Mouse (Mus musculus) E14TG2a.4 (cell line): ENCODE data around the gene Uggt2.

Source experiments
- H3K27me3 ChIP-seq: 2 replicates; pipeline ENCODE4 v1.6.1; 2014; ENCODE audit warnings: low read length, control low read depth; ENCODE audit not compliant: insufficient read depth
- H3K36me3 ChIP-seq: 2 replicates; pipeline ENCODE4 v1.6.1; 2014; ENCODE audit warnings: low read length, control low read depth; ENCODE audit not compliant: insufficient read depth
- H3K4me1 ChIP-seq: replicated peaks from 2 replicates; pipeline ENCODE4 v1.6.1; 2014; ENCODE audit warnings: low read depth, low read length, control low read depth
- H3K4me3 ChIP-seq: replicated peaks from 2 replicates; pipeline ENCODE4 v1.5.1; 2014; ENCODE audit warnings: mild to moderate bottlenecking, low read length
- H3K9me3 ChIP-seq: 2 replicates; pipeline ENCODE4 v1.6.1; 2014; ENCODE audit warnings: low read length, control low read depth
- CTCF ChIP-seq: conservative IDR thresholded peaks from 2 replicates; pipeline ENCODE4 v1.5.1; 2014; ENCODE audit warnings: low read length
- NANOG ChIP-seq: IDR thresholded peaks from 2 replicates; pipeline ENCODE4 v1.6.1; 2014; ENCODE audit warnings: borderline replicate concordance, low read length, mixed read lengths
- POU5F1 ChIP-seq: IDR thresholded peaks from 2 replicates; pipeline ENCODE4 v1.6.1; 2014; ENCODE audit warnings: low read length, borderline replicate concordance

Gene Uggt2

DNA sequence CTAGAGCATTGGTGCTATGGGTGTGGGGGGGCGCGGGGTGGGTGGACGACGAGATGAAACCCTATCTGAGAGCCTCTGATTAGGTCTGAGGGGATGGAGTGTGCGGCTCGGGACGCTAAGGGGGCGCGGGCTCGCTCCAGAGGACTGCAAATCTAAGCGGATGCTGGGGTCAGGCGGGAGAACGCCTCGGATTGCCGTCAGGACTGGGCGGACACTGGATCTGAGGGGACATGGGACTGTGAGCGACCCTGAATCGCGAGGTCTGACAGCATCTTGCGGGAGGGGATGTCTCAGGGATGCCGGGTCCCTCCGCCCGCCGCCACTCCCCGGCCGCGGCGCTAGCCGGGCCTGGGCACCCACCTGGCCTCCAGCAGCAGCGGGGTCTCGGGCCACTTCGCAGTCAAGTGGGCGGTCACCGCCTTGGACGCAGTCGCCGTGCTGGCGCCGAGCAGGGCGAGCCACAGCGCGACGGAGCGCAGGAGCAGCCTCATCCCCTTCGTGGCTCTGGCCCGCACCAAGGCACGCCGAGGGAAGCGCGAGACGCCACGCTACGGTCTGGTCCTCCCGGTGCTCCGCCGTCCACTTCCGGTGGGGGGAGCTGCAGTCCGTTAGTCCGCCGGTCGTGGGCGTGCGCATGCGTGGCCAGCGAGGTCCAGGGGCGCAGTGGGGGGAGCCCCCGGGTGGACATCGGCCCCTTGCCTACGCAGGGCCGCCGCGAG lies at the start of gene Uggt2:
Gene Uggt2, minus strand, starts transcription at position 580 of the 719 bp plus-strand sequence.
- no peaks in the 10 kb centered on the region for H3K9me3 ChIP-seq
- H3K4me1 ChIP-seq: no peaks in the 10 kb centered on the region
- H3K4me3 ChIP-seq: peak within 1 kb of the TSS; percentile 83
- no peaks in the 10 kb centered on the region for H3K36me3 ChIP-seq
- peaks cover 32% of the 10 kb centered on the region for H3K27me3 ChIP-seq
- TF ChIP-seq POU5F1 (no peak), NANOG (no peak), CTCF (no peak)

DNA sequence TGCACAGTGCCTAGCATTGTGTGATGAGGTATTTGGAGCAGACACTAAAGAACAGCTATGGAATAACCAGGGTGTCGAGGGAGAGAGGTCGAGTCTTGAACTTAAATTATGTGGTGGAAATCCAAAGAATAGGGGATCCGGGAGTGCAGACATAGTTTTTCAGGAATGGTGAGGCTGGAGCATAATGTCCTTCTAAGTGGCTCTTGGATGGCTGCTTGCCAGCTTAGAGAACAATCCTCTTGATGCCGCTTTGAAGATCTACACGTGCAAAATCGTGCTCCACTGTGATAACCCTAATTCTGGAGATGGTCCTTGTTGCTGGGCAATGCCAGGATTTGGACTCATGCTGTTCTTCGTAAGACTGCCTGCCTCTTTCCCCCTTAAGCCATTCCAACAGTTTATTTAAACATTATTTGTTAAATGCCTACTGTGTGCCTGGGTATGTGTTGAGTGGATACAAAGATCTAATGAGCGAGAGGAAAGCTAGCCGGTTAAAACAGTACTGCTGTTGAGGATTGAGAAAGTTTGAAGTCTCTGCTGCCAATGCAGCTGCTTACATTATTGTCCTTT lies 40.2 kb upstream of the Uggt2 start:
- Histone ChIP-seq H3K4me1 (peaks cover 13% of the 10 kb centered on the region; the same call in 1 of the 2 replicates), H3K9me3 (peaks cover 22% of the 10 kb centered on the region), H3K36me3 (no peaks in the 10 kb centered on the region), H3K27me3 (peaks cover 75% of the 10 kb centered on the region), H3K4me3 (peak overlapping the region; percentile 86; the same call in 1 of the 2 replicates)
- TF ChIP-seq CTCF (no peak), NANOG (no peak), POU5F1 (no peak)

DNA sequence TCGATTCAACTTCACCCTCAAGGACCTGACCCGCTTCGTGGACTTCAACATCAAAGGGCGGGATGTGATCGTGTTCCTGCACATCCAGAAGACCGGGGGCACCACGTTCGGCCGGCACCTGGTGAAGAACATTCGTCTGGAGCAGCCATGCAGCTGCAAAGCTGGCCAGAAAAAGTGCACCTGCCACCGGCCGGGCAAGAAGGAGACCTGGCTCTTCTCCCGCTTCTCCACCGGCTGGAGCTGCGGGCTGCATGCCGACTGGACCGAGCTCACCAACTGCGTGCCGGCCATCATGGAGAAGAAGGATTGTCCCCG lies 39.5 kb upstream of the Uggt2 start:
- peaks cover 29% of the 10 kb centered on the region for H3K9me3 ChIP-seq
- peaks cover 75% of the 10 kb centered on the region for H3K27me3 ChIP-seq
- no peaks in the 10 kb centered on the region for H3K36me3 ChIP-seq
- H3K4me1 ChIP-seq: peaks cover 13% of the 10 kb centered on the region; the same call in 1 of the 2 replicates
- TF ChIP-seq CTCF: no peak
- TF ChIP-seq POU5F1: no peak
- no peak for TF ChIP-seq NANOG
- peak overlapping the region; percentile 86 for H3K4me3 ChIP-seq

DNA sequence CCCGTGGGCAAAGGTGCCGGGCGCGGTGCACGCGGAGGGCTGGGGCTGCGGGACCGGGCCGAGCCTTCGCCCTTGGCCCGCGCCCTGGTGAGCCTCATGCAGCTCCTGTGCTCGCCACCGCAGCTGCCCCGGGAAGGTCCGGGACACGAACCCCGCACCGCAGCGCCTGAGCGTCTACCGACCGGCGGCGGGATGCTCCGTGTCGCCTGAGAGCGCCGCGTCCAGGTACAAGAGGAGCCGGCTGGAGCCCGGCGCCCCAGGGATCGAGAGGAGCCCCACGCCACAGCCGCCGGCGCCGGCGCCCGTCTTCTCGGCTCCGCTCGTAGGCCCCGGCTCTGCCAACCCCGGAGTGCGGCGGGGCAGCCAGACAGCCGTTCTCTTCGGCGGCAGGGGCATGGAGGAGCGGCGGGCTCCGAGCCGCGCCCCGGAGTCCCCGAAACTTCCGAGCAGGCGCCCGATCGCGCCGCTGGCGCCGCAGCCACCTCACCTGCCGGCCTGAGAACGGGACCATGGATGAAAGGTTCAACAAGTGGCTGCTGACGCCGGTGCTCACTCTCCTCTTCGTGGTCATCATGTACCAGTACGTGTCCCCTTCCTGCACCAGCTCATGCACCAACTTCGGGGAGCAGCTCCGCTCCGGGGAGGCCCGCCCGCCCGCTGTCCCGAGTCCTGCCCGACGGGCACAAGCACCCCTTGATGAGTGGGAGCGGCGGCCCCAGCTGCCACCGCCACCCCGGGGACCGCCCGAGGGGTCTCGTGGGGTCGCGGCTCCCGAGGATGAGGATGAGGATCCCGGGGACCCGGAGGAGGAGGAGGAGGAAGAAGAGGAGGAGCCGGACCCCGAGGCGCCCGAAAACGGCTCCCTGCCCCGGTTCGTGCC lies 38.9 kb upstream of the Uggt2 start, which contains the start of gene Hs6st3:
Gene Hs6st3, plus strand, starts transcription at position 436 of the 880 bp plus-strand sequence.
- peaks cover 13% of the 10 kb centered on the region; the same call in 1 of the 2 replicates for H3K4me1 ChIP-seq
- peak within 1 kb of the TSS; percentile 86 for H3K4me3 ChIP-seq
- TF ChIP-seq CTCF: no peak
- no peak for TF ChIP-seq POU5F1
- no peak for TF ChIP-seq NANOG
- no peaks in the 10 kb centered on the region for H3K36me3 ChIP-seq
- peaks cover 70% of the 10 kb centered on the region for H3K27me3 ChIP-seq
- H3K9me3 ChIP-seq: peaks cover 34% of the 10 kb centered on the region

DNA sequence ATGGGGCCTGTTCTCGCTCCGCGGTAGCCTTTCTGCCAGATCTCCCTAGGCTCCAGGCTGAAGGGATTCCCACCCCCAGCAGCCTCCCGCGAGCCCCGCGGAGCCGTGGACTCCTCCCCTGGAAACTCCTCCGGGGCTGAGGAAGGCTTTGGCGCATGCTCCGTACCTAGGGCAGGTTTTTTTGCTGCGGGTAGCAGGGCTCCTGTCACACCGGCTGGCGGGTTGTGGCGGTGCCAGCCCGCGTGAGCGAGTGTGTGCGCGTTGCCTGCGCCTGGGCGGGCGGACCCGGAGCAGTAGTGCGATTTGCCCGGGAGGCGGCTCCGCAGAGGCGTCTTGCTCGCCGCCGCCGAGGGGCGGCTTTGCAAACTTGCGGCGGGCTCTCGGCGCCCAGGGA lies 38.3 kb upstream of the Uggt2 start:
- Histone ChIP-seq H3K9me3 (peaks cover 40% of the 10 kb centered on the region), H3K4me1 (peaks cover 13% of the 10 kb centered on the region; the same call in 1 of the 2 replicates), H3K4me3 (peak overlapping the region; percentile 86), H3K36me3 (no peaks in the 10 kb centered on the region), H3K27me3 (peaks cover 64% of the 10 kb centered on the region)
- TF ChIP-seq NANOG (no peak), POU5F1 (no peak), CTCF (no peak)

DNA sequence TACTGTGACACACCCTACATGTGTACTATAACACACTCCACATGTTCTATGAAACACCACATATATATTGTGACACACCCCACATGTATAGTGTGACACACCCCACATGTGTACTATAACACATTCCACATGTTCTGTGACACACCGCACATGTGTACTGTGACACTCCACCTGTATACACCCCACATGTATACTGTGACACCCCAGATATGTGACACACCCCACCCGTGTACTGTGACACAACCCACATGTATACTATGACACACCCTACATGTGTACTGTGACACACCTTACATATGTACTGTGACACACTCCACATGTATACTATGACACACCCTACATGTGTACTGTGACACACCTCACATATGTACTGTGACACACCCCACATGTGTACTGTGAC lies 28.1 kb upstream of the Uggt2 start:
- no peaks in the 10 kb centered on the region for H3K27me3 ChIP-seq
- H3K4me3 ChIP-seq: no peak overlapping the region
- TF ChIP-seq CTCF (no peak), POU5F1 (no peak), NANOG (no peak)
- no peaks in the 10 kb centered on the region for H3K36me3 ChIP-seq
- H3K9me3 ChIP-seq: peaks cover 23% of the 10 kb centered on the region
- no peaks in the 10 kb centered on the region for H3K4me1 ChIP-seq

DNA sequence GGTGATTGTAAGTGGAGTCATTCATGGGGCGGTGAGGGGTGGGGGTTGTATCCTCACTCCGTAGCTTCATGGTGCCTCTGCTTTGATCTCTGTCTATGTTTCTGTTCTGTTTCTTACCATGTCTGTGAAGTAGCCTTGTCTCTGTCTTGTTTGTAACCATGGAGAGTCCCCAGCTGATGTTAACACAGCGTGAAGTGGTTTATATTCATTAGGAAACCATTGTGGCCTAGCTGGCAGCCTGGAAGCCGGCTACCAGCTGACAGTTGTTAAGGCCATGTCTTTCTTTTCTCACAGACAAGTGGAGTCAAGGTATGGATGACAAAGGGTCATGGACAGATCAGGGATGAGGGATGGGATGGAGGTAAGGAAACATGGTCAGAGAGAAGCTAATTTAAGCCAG lies 26.6 kb upstream of the Uggt2 start:
- no peaks in the 10 kb centered on the region for H3K4me1 ChIP-seq
- TF ChIP-seq POU5F1: no peak
- no peak for TF ChIP-seq CTCF
- TF ChIP-seq NANOG: no peak
- no peaks in the 10 kb centered on the region for H3K27me3 ChIP-seq
- H3K36me3 ChIP-seq: no peaks in the 10 kb centered on the region
- H3K9me3 ChIP-seq: peaks cover 10% of the 10 kb centered on the region
- H3K4me3 ChIP-seq: no peak overlapping the region

DNA sequence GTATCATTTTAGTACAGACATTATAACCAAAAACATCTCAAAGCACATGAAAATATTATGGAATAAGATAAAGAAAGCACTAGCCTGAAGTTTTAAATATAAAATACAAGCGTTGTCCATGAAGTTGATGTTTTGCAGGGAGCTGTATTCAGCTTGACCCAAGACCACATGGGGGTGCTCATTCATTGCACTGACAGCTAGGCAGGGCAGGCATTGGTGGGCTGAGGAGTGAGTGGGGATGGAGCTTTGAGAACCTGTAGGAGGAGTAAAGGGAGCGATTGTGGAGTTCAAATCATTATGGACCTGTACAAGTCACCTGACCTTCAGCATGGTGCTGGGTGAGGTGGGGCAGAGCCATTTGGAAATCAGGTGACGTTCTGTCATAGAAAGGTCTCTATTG lies 24.8 kb upstream of the Uggt2 start:
- TF ChIP-seq CTCF (no peak), NANOG (no peak), POU5F1 (no peak)
- H3K9me3 ChIP-seq: peaks cover 8% of the 10 kb centered on the region; the same call in 1 of the 2 replicates
- H3K27me3 ChIP-seq: no peaks in the 10 kb centered on the region

More for the DNA sequence above, 24.8 kb upstream of the Uggt2 start:
- Histone ChIP-seq H3K4me1 (no peaks in the 10 kb centered on the region), H3K36me3 (no peaks in the 10 kb centered on the region), H3K4me3 (no peak overlapping the region)
